Mouse (Mus musculus) adrenal gland, adult 2 months (tissue): ENCODE measurements at regions not wholly inside any gene's neighbourhood (a gene's known extent, or its start where the extent isn't known, plus 50 kb on each side); places are given as distances from the start of the nearest gene placed in this dataset.
"Not testable (repeated sequence)": the region's sequence is repeated elsewhere in the genome, so short reads cannot be mapped to it uniquely, and the experiment has no call there.

ENCODE experiments used
- DNase-seq: peaks from one replicate; pipeline ENCODE4 v3.0.0; 2021

- peak; percentile 59 for DNase-seq
These were observed 304.7 kb upstream of the Shh start for GRCm38 (mm10) chr5:28771796-28772195.

- peak; percentile 52 for DNase-seq
These were observed 289.3 kb upstream of the Shh start for GRCm38 (mm10) chr5:28756171-28756948.

GRCm38 (mm10) chr5:28751821-28752220 is 284.8 kb upstream of the Shh start:
- DNase-seq: not testable (repeated sequence)

DNA sequence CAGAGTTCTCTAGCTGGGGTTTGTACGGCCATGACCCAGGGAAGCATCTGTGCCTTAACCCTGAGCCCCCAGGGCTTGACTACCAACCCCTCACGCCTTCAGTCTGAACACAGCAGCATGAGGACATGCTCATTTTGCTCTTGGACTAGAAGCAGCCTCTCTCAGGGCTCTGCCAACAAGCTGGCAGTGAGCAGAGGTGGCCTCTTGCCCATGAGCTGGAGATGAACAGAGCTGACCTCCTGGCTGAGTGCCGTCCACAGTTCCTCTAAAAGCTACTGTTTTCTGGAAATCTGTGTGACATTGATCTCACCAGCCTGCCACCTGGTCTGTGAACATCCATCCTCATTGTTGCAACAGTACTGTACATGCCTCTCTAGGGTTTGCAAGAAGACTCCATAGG is 267.7 kb upstream of the Shh start:
- peak; percentile 24 for DNase-seq

DNA sequence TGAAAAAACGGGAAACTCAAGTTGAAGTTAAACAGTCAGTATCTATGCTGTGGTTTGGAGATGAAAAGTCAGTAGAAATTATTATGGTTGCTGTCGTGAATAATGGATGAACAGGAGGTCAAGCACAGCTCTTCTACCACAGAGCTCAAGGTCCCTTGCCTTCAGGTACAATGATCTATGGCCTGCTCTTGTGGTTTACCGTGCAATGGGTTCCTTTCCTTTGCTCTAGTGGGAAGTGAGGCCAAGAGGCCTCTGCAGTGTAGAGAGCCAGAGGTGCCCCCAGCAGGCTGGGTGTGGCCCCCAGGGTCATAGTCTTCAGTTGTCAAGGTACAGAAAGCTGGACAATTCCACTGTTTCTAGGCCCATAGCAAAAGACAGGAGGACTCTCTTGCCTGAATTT is 255.0 kb upstream of the Shh start:
- peak; percentile 17 for DNase-seq

GRCm38 (mm10) chr5:28714978-28715377 is 247.9 kb upstream of the Shh start:
- no peak for DNase-seq

- DNase-seq: no peak
These were observed 243.5 kb upstream of the Shh start for GRCm38 (mm10) chr5:28710517-28710916.

- DNase-seq: no peak
These were observed 242.6 kb upstream of the Shh start for GRCm38 (mm10) chr5:28709626-28710025.

DNA sequence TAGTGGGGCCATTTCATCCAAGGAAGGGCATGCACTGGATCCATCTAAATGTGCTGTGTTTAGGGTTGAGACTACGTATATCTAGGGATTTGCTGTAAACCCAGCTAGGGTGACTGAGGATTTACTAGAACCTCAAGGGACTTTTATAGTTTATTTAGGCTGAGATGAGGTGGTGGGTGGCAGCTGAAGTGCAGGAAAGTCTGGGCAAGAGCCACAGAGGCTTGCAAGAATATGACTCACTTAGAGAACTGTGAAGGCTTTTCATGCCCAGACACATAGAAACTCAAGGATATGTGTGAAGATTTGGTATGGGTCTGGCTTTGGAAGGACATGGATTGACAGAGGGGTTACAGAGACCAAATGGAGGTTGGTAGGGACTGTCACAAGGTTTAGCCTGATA is 237.3 kb upstream of the Shh start:
- DNase-seq: no peak

GRCm38 (mm10) chr5:28696966-28697365 is 229.9 kb upstream of the Shh start:
- DNase-seq: no peak

GRCm38 (mm10) chr5:28690110-28690509 is 223.1 kb upstream of the Shh start:
- DNase-seq: peak; percentile 43

DNA sequence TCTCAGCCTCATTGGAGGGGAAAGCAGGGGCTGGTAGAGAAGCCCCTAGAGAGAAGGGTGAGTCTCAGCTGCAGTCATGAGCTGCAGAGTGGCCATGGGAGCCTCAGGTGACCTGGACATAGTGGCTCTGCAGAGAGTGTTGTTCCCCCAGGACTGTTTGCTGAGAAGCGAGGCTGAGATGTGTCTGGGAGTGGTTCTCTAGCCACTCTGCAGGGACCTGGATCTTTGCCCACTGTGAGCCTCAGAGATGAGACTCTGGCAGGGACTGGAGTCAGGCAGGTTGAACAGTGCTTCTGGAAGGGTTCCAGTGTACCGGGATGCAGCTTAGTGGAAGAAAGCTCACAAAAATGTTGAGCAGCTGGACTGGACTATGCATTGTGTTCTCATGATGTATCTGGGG is 222.6 kb upstream of the Shh start:
- DNase-seq: peak; percentile 34

DNA sequence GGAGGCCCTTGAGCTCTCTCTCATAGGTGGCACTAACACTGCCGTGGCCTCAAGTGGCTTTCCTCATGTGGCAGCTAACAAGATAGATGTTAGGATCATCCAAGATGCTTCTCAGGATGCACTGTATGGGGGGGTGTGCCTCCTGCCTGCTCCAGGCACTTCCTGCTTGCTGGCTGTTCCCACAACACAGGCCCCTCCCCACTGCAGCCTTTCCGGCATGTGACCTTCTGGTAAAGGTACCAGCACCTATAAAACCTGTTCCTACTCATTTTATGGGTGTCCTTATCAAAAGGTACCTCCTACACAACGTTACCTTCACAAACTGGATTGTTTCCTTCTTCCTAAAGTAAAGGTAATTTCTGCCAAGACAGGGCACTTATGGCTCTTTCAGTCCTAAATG is 222.1 kb upstream of the Shh start:
- DNase-seq: no peak

GRCm38 (mm10) chr5:28682821-28683220 is 215.8 kb upstream of the Shh start:
- DNase-seq: no peak

- DNase-seq: no peak
These were observed 213.3 kb upstream of the Shh start for GRCm38 (mm10) chr5:28680311-28680710.

GRCm38 (mm10) chr5:28679761-28680160 is 212.7 kb upstream of the Shh start:
- peak; percentile 42 for DNase-seq

- no peak for DNase-seq
These were observed 163.1 kb upstream of the Shh start for GRCm38 (mm10) chr5:28630186-28630585.

GRCm38 (mm10) chr5:28611885-28612284 is 144.8 kb upstream of the Shh start:
- DNase-seq: no peak

GRCm38 (mm10) chr5:28596537-28597314 is 129.7 kb upstream of the Shh start:
- DNase-seq: no peak

DNA sequence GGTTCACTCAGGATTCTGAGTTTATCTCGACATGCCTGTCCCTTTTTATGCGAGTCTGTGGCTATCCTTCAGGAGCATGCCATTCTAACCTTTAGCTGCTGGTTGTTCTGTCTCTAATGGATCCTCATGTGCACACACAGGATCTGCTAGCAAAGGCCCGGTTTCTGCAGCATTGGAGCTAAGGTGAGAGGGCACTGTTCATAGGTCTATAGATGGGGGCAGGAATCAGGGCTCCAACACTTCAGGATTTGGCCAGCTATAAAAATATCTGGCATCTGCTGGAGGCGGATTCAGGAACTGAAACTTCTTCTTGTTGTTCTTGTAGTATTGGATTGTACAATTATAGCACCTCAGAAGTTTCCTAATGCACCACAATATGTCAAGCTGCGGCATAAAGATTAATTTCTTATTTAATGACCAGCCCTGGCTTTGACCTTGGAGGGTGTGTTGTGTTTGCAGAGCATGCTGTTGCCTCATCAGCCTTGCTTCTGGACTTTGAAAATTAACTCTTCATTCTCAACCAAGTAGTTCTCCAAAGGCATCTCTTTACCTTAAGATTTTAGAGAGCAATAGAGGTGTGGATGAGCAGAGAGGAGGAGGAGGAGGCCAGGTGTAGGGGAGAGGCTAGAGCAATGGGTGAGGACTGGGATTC is 104.4 kb upstream of the Shh start:
- peak; percentile 47 for DNase-seq

- DNase-seq: peak; percentile 46
These were observed 101.4 kb upstream of the Shh start for GRCm38 (mm10) chr5:28568417-28568816.

DNA sequence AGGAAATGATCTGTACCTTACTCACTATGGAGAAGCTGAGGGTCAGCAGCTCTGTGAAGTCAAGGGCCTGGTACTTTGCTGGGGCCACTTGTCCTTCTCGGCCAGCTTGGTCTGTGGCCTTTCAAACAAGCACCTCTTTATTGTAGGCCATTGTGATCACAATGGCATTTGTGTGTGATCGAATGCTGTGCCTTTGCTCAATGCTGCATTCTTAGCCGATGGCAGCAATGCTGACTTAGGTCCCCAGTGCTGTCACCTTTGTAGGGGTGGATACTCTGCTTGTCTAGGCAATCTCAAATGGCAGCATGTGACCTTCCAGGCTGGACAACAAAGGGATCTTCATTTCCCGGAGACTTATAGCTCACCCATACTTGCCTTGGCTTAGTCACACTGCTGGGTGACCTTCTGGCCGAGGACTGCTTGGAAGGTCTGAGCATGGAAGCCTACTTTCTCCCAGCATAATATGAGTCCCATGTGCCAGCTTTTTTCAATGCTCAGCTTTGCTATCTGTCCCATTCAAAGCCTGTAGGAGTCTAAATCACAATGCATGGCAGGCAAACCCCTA is 100.4 kb upstream of the Shh start:
- peak; percentile 73 for DNase-seq

DNA sequence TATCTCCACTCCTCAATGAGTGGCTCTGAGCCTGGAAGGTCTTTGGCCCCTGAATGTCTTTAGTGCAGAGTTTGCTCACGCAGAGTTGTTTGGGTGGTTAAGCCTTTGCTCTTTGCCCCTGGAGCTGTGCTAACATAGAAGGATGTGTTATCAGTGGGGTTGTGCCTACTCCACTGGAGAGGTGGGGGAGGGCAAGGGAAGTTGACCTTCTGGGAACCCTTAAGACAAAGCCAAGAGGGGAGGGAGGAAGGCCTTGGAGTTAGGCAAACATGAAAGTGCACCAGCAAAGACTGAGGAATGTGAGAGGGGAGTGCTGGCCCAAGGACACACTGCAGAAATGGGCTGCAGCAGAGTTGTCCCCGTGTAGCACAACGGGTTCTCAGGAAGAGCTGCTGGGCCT is 96.3 kb upstream of the Shh start:
- DNase-seq: peak; percentile 52
